Mouse (Mus musculus): Measurements from ENCODE around the gene D630036H23Rik.
A peak's percentile ranks its signal among the peaks of the same experiment; 100 is the strongest.
"Not testable (repeated sequence)": the region's sequence is repeated elsewhere in the genome, so short reads cannot be mapped to it uniquely, and the experiment has no call there.

The D630036H23Rik gene

GRCm38 (mm10) chr12:36381441-36382340 is at the start of gene D630036H23Rik, which contains the start of gene Ispd:
D630036H23Rik (minus strand) TSS chr12:36382181.
Ispd (plus strand) TSS chr12:36381450.
- peak; percentile 40 for DNase-seq (ENCODE audit: low spot score)

GRCm38 (mm10) chr12:36426163-36427045 is 44.4 kb upstream of the D630036H23Rik start:
- DNase-seq (ENCODE audit: low spot score): no peak

GRCm38 (mm10) chr12:36425258-36425657 is 43.3 kb upstream of the D630036H23Rik start:
- DNase-seq (ENCODE audit: low spot score): no peak

- no peak for DNase-seq (ENCODE audit: low spot score)
Observed at GRCm38 (mm10) chr12:36423677-36424076, 41.7 kb upstream of the D630036H23Rik start.

- no peak for DNase-seq (ENCODE audit: low spot score)
Observed at GRCm38 (mm10) chr12:36395115-36395514, 13.1 kb upstream of the D630036H23Rik start.

- no peak for DNase-seq (ENCODE audit: low spot score)
Observed at GRCm38 (mm10) chr12:36386991-36387390, 5.0 kb upstream of the D630036H23Rik start.

- DNase-seq (ENCODE audit: low spot score): no peak
Observed at GRCm38 (mm10) chr12:36385386-36385785, 3.4 kb upstream of the D630036H23Rik start.

GRCm38 (mm10) chr12:36380806-36381205 is 1.2 kb downstream of the D630036H23Rik start:
- no peak for DNase-seq (ENCODE audit: low spot score)

- no peak for DNase-seq (ENCODE audit: low spot score)
Observed at GRCm38 (mm10) chr12:36380254-36380653, 1.7 kb downstream of the D630036H23Rik start.

GRCm38 (mm10) chr12:36376391-36376790 is 5.6 kb downstream of the D630036H23Rik start:
- DNase-seq (ENCODE audit: low spot score): not testable (repeated sequence)

GRCm38 (mm10) chr12:36373237-36373998 is 8.6 kb downstream of the D630036H23Rik start:
- DNase-seq (ENCODE audit: low spot score): no peak

- DNase-seq (ENCODE audit: low spot score): no peak
Observed at GRCm38 (mm10) chr12:36364013-36364412, 18.0 kb downstream of the D630036H23Rik start.

- DNase-seq (ENCODE audit: low spot score): no peak
Observed at GRCm38 (mm10) chr12:36360693-36361092, 21.3 kb downstream of the D630036H23Rik start.

GRCm38 (mm10) chr12:36360064-36360463 is 21.9 kb downstream of the D630036H23Rik start:
- no peak for DNase-seq (ENCODE audit: low spot score)

- no peak for DNase-seq (ENCODE audit: low spot score)
Observed at GRCm38 (mm10) chr12:36344131-36344530, 37.9 kb downstream of the D630036H23Rik start.

GRCm38 (mm10) chr12:36333837-36334281 is 48.1 kb downstream of the D630036H23Rik start:
- DNase-seq (ENCODE audit: low spot score): no peak

- no peak for DNase-seq (ENCODE audit: low spot score)
Observed at GRCm38 (mm10) chr12:36332676-36333075, 49.3 kb downstream of the D630036H23Rik start.

All from spleen, adult 12 weeks (tissue).